Mouse (Mus musculus) forebrain, embryonic 11.5 days (tissue): ENCODE measurements around the gene Ruvbl2. TPM values are rescaled to one million over a fixed set of nuclear protein-coding genes. Genes with fewer than 3 reads are reported as not detected.

ENCODE experiments used
- ATAC-seq: fragments of 200-750 bp; cut with Nextera tagmentation; replicated peaks from 2 replicates; pipeline ENCODE4 v1.8.0; 2017; ENCODE audit warnings: moderate TSS enrichment; ENCODE audit not compliant: low FRiP score
- DNase-seq: peaks from one replicate; pipeline ENCODE4 v3.0.0-alpha.2; 2017; ENCODE audit warnings: low spot score
- H3K27ac ChIP-seq: fragments of 300-500 bp; sonication (generic); 2 replicates; pipeline ENCODE4 v1.5.1; 2014; ENCODE audit warnings: low read depth, low read length
- H3K27me3 ChIP-seq: fragments of 300-500 bp; sonication (generic); 2 replicates; pipeline ENCODE4 v1.6.1; 2014; ENCODE audit warnings: mild to moderate bottlenecking, low read length, mixed read lengths; ENCODE audit not compliant: control insufficient read depth, insufficient read depth
- H3K36me3 ChIP-seq: fragments of 300-500 bp; sonication (generic); 2 replicates; pipeline ENCODE4 v1.6.1; 2014; ENCODE audit warnings: mild to moderate bottlenecking, low read length, moderate library complexity, mixed read lengths; ENCODE audit not compliant: control insufficient read depth, insufficient read depth
- H3K4me1 ChIP-seq: fragments of 300-500 bp; sonication (generic); replicated peaks from 2 replicates; pipeline ENCODE4 v1.6.1; 2014; ENCODE audit warnings: low read length, mixed read lengths; ENCODE audit not compliant: control insufficient read depth, insufficient read depth
- H3K4me2 ChIP-seq: fragments of 300-500 bp; sonication (generic); 2 replicates; pipeline ENCODE4 v1.6.1; 2014; ENCODE audit warnings: low read depth, mild to moderate bottlenecking, low read length, moderate library complexity, mixed read lengths; ENCODE audit not compliant: severe bottlenecking
- H3K4me3 ChIP-seq: fragments of 300-500 bp; sonication (generic); 2 replicates; pipeline ENCODE4 v1.5.1; 2014; ENCODE audit warnings: low read depth, low read length
- H3K9ac ChIP-seq: fragments of 300-500 bp; sonication (generic); 2 replicates; pipeline ENCODE4 v1.6.1; 2014; ENCODE audit warnings: low read length
- H3K9me3 ChIP-seq: fragments of 300-500 bp; sonication (generic); 2 replicates; pipeline ENCODE4 v1.6.1; 2016; ENCODE audit warnings: low read length, mixed read lengths; ENCODE audit not compliant: control insufficient read depth
- WGBS: fragments of 180-500 bp; shearing (Covaris S2); extraction: QIAGEN DNeasy Blood & Tissue Kit; methylation state at CpG from one replicate; pipeline ENCODE4 v1.1.7; 2014; 5-methylcytosine and 5-hydroxymethylcytosine counted together
- polyA plus RNA-seq: library from polyadenylated mRNA; unstranded; fragments of >200 nt; fragmentation: Nextera tagmentation; extraction: Ambion mirVana; gene quantifications from 2 replicates; pipeline ENCODE4 v1.2.1, GENCODE M21; 2014

The Ruvbl2 gene
- polyA plus RNA-seq, 1 experiment from 2014 or later: 175 TPM

- Histone ChIP-seq H3K4me1 (no peaks in the 10 kb centered on the region), H3K4me3 (no peak overlapping the region), H3K9ac (no peak overlapping the region), H3K9me3 (no peaks in the 10 kb centered on the region), H3K27me3 (no peaks in the 10 kb centered on the region), H3K4me2 (no peak overlapping the region), H3K36me3 (peaks cover 32% of the 10 kb centered on the region; the same call in 1 of the 2 replicates), H3K27ac (no peak overlapping the region)
- ATAC-seq (no peak), DNase-seq (no peak)
- WGBS: 93% methylated on average over 8 of the region's 8 CpGs
Observed at GRCm38 (mm10) chr7:45426556-45426955, 11.3 kb downstream of the Ruvbl2 start.

GRCm38 (mm10) chr7:45421194-45421593 is 16.7 kb downstream of the Ruvbl2 start:
- no peaks in the 10 kb centered on the region for H3K9me3 ChIP-seq
- no peak for DNase-seq
- H3K4me2 ChIP-seq: no peak overlapping the region
- H3K4me1 ChIP-seq: no peaks in the 10 kb centered on the region
- 85% methylated on average over 14 of the region's 14 CpGs for WGBS
- peaks cover 34% of the 10 kb centered on the region for H3K27me3 ChIP-seq
- peaks cover 30% of the 10 kb centered on the region; the same call in 1 of the 2 replicates for H3K36me3 ChIP-seq
- no peak overlapping the region for H3K4me3 ChIP-seq
- H3K27ac ChIP-seq: no peak overlapping the region
- ATAC-seq: no peak
- no peak overlapping the region for H3K9ac ChIP-seq

- H3K36me3 ChIP-seq: peaks cover 30% of the 10 kb centered on the region; the same call in 1 of the 2 replicates
- no peak within 1 kb of the TSS for H3K4me3 ChIP-seq
- WGBS: 55% methylated on average over 6 of the region's 6 CpGs
- H3K4me1 ChIP-seq: no peaks in the 10 kb centered on the region; the same call in 1 of the 2 replicates
- no peak within 1 kb of the TSS for H3K27ac ChIP-seq
- H3K9me3 ChIP-seq: no peaks in the 10 kb centered on the region
- no peak for ATAC-seq
- H3K27me3 ChIP-seq: peaks cover 40% of the 10 kb centered on the region
- no peak within 1 kb of the TSS for H3K9ac ChIP-seq
- no peak for DNase-seq
- H3K4me2 ChIP-seq: no peak within 1 kb of the TSS
Observed at GRCm38 (mm10) chr7:45420615-45420919, 17.3 kb downstream of the Ruvbl2 start, which contains the start of gene Lhb. Gene Lhb, plus strand, starts transcription at chr7:45420820.

- H3K9me3 ChIP-seq: no peaks in the 10 kb centered on the region
- peaks cover 26% of the 10 kb centered on the region; the same call in 1 of the 2 replicates for H3K36me3 ChIP-seq
- no peak overlapping the region for H3K27ac ChIP-seq
- H3K4me2 ChIP-seq: no peak overlapping the region
- H3K9ac ChIP-seq: no peak overlapping the region
- H3K4me1 ChIP-seq: peaks cover 2% of the 10 kb centered on the region; the same call in 1 of the 2 replicates
- 16% methylated on average over 27 of the region's 27 CpGs for WGBS
- ATAC-seq: no peak
- H3K4me3 ChIP-seq: no peak overlapping the region
- peaks cover 45% of the 10 kb centered on the region for H3K27me3 ChIP-seq
- no peak for DNase-seq
Observed at GRCm38 (mm10) chr7:45419859-45420614, 17.9 kb downstream of the Ruvbl2 start.

GRCm38 (mm10) chr7:45417962-45418492 is 19.9 kb downstream of the Ruvbl2 start:
- H3K9me3 ChIP-seq: no peaks in the 10 kb centered on the region
- no peak for DNase-seq
- 11% methylated on average over 13 of the region's 13 CpGs for WGBS
- ATAC-seq: no peak
- peaks cover 13% of the 10 kb centered on the region; the same call in 1 of the 2 replicates for H3K4me1 ChIP-seq
- H3K36me3 ChIP-seq: peaks cover 12% of the 10 kb centered on the region; the same call in 1 of the 2 replicates
- H3K27me3 ChIP-seq: peaks cover 66% of the 10 kb centered on the region
- no peak overlapping the region for H3K4me3 ChIP-seq
- no peak overlapping the region for H3K4me2 ChIP-seq
- H3K9ac ChIP-seq: no peak overlapping the region
- no peak overlapping the region for H3K27ac ChIP-seq

- WGBS: 11% methylated on average over 37 of the region's 37 CpGs
- Histone ChIP-seq H3K4me1 (peaks cover 13% of the 10 kb centered on the region; the same call in 1 of the 2 replicates), H3K4me2 (no peak overlapping the region), H3K9me3 (no peaks in the 10 kb centered on the region), H3K9ac (no peak overlapping the region), H3K36me3 (no peaks in the 10 kb centered on the region), H3K4me3 (no peak overlapping the region), H3K27me3 (peaks cover 82% of the 10 kb centered on the region), H3K27ac (no peak overlapping the region)
- ATAC-seq (no peak), DNase-seq (no peak)
Observed at GRCm38 (mm10) chr7:45415636-45416035, 22.3 kb downstream of the Ruvbl2 start.

- H3K4me3 ChIP-seq: no peak overlapping the region
- H3K9ac ChIP-seq: no peak overlapping the region
- ATAC-seq: no peak
- H3K9me3 ChIP-seq: no peaks in the 10 kb centered on the region
- 38% methylated on average over 12 of the region's 12 CpGs for WGBS
- peaks cover 79% of the 10 kb centered on the region for H3K27me3 ChIP-seq
- H3K4me2 ChIP-seq: no peak overlapping the region
- H3K4me1 ChIP-seq: peaks cover 13% of the 10 kb centered on the region; the same call in 1 of the 2 replicates
- H3K27ac ChIP-seq: no peak overlapping the region
- no peak for DNase-seq
- H3K36me3 ChIP-seq: no peaks in the 10 kb centered on the region
Observed at GRCm38 (mm10) chr7:45414740-45415224, 23.1 kb downstream of the Ruvbl2 start.

GRCm38 (mm10) chr7:45413864-45414739 is 23.8 kb downstream of the Ruvbl2 start:
- DNase-seq (no peak), ATAC-seq (0 out of 2 replicates have a peak, but pooled peaks have one; percentile 11)
- Histone ChIP-seq H3K27ac (no peak overlapping the region), H3K4me3 (peak overlapping the region; percentile 44), H3K36me3 (no peaks in the 10 kb centered on the region), H3K27me3 (peaks cover 81% of the 10 kb centered on the region), H3K4me2 (peak overlapping the region; percentile 82), H3K9ac (peak overlapping the region; percentile 53), H3K4me1 (peaks cover 13% of the 10 kb centered on the region; the same call in 1 of the 2 replicates), H3K9me3 (no peaks in the 10 kb centered on the region)
- 3% methylated on average over 27 of the region's 27 CpGs for WGBS
